Mouse (Mus musculus): ENCODE data around the gene Hcn2. TPM values are rescaled to one million over a fixed set of nuclear protein-coding genes. Genes with fewer than 3 reads are reported as not detected.

Gene Hcn2
- total RNA-seq, 2 experiments from 2014 or later, result not detected

DNA sequence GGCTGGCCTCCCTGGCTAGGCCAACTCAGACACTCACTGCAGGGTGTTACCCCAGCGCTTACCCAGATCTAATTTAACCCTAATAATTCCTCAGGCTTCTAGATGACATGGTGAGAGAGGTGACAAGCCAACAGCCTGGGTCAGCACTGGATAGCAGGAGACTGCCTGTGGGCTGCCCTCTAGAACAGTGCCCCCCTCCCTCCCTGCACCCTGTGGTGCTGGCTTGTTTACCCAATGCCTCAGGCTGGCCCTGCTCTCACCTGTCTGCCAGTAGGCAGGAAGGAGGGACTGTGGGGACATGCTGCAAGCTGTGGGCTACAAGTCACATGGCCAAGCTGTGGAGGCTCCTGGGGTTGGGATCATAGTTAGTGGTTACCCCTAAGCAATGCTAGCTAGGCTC, 9.3 kb upstream of the Hcn2 start:
- ATAC-seq (replicated peaks; ENCODE audit: poor library complexity), result no peak

DNA sequence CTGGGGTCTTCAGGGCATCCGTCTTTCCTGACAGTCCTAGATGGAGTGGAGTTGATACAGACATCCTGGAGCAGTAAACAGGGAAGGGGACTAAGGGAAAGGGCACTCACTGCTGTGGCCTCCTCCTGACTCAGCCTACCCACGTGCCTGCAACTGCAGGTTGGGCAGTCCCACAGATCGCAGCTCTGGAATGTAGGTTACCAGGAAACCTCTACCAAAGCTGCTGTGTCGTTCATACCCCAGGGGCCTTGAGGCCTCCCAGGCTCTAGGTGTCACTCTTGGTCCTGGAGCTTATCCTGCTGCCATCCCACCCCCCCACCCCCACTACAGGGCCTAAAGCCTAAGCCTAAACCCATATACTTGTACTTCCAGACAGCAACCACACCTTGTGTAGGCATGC, 8.7 kb upstream of the Hcn2 start:
- ATAC-seq (replicated peaks; ENCODE audit: poor library complexity), result no peak

DNA sequence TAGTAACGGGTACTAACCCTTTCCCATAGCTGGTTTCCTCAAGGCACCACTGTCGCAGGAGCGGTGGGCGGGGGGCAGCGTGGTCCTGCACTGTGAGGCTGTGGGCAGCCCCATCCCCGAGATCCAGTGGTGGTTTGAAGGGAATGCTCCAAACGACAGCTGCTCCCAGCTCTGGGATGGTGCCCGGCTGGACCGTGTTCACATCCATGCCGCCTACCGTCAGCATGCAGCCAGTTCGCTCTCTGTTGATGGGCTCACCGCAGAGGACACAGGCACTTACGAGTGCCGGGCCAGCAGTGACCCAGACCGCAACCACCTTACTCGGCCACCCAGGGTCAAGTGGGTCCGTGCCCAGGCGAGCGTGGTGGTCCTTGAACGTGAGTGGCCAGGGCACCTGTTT, 7.8 kb upstream of the Hcn2 start:
- ATAC-seq (replicated peaks; ENCODE audit: poor library complexity), result no peak

DNA sequence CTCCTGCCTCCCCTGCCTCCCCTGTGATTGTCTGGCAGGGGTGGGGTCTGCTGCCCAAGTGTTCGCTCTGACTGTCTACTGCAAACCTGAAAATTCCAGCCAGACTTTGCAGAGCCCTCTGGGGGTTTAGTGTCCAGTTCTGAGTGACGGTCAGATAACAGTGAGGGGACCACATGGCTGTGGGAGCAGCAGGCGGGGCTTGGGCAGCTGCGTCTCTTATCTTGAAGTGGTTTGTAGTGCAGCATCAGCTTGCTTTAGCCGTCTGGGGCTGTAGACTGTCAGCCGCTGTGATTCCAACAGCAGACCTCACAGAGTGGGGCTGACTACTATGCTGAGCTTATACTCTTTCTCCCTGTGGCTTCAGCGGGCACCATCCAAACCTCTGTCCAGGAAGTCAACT, 7.1 kb upstream of the Hcn2 start:
- no peak for ATAC-seq (replicated peaks; ENCODE audit: poor library complexity)

DNA sequence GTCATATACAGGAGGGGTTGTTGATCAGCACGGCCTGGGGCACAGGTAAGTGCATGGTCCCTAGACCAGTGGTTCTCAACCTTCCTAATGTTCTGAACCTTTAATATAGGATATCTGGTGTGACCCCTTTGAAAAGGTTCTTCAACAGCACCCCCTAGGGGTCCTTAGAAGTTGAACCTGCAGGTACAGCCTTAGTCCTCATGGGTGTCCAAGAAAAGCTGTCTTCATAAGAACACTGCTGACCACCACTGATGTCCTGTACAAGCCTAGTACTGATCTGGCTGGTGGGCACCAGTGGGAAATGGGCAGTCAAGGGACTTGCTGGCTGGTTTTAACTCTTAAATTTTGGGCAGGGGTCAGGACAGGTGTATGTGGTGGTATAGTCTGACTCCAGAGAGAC, 4.4 kb upstream of the Hcn2 start:
- peak; percentile 27; the same call in 1 of the 2 replicates for ATAC-seq (replicated peaks; ENCODE audit: poor library complexity)

DNA sequence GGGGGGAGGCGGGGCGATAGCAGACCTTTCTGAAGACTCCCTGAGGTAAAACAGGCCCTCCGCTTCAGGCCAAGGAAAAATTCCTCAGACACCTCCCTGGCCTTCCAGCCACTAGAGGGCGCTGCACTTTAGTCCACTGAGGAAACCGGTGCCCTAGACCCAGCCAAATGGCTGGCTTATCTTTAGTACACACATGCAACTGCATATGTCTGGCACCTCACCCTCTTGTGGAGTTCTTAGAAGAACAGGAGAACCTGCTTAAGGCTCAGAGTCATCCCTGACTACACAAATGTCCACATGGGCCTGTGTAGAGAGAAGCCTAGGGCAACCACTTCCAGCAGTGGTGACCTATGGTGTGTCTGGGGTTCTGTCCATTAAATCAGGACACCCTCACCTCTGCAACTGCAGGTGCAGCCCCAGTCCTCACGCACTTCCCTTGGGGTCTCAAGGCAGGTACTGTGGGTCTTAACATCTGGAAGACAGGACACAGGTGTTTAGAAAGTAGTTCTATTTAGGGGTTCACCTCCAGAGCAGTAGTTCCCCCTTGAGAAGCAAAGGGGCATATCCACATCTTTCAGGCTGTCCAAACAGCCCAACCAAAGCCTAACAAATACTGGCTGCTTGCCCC, 3.8 kb upstream of the Hcn2 start:
- ATAC-seq (replicated peaks; ENCODE audit: poor library complexity), result peak; percentile 83

DNA sequence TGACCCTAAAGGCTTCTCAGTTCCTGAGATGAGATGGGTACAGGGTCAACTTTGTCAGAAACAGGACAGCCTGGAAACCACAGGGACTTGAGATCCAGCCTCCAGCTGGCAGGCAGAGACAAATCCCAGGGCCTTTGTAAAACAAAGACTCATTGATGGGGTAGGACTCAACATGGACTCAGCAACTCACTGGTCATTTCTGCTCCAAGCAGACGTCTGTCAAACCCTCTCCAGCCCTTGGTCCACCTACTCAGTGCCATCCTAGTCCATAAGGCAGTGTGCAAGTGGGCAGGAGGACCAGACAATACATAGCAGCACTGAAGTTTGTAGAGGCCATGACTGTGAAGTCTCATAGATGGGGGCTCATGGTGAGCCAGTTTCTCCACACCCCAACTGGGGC, 3.3 kb upstream of the Hcn2 start:
- no peak for ATAC-seq (replicated peaks; ENCODE audit: poor library complexity)

DNA sequence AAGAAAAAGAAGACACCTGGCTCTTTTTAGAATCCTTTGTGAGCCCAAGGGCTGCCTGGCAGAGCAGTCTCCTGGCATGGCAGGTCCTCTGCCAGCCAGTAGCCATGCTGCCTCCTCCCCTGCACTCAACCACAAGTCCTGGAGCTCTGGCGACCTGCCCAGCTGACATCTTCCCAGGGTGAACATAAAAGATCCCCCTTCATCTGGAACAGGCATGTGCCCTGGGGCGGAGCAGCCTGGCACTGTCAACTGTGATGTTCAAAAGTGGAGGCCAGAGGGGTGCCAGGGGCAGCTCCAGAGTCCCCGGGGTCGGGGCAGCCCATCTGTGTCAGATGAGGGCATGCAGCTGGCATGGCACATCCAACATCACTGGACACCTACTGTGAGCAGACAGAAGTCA, 1.4 kb upstream of the Hcn2 start:
- no peak for ATAC-seq (replicated peaks; ENCODE audit: poor library complexity)

DNA sequence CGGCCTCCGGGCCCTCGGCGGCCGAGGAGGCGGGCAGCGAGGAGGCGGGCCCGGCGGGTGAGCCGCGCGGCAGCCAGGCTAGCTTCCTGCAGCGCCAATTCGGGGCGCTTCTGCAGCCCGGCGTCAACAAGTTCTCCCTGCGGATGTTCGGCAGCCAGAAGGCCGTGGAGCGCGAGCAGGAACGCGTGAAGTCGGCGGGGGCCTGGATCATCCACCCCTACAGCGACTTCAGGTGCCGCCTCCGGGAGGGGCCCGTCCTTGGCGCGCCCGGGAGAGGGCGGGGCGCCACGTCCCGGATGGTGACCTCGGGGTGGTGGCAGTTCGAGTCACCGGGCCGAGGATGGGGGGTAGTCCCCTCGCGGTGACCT, 538 bp downstream of the Hcn2 start:
- no peak for ATAC-seq (replicated peaks; ENCODE audit: poor library complexity)

DNA sequence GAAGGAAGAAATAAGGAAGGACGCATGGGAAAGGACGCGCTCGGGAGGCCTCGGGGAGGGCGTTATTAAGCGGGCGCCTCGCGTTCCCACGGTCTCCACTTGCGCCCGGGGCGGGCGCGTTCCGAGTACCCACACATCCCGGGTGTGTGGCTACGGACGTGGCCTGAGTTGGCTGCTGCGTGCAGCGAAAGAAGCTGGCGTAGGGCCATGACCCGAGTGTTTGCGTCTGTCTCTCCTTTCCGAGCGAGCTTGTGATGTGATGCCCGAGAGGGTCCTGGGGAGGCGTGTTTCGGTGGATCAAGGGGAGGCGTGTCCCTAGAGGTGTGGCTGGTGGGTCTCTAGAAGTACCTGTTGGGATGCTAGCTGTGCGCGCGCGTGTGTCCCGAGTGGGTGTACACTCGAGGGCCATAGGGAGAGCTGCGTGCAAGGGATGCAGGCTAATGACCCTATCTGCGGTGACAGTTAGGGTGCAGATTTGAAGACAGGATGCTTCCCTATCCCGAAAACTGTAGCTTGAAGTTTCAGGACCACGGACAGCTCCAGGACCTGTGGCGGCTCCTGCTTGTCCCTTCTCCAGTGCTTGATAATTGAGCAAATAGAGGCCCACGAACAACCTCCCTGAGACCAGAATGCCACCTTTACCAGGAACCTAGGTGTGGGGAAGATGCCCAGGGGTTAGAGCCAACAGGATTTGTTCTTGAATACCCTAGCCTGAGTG, 1.4 kb downstream of the Hcn2 start:
- peak; percentile 72 for ATAC-seq (replicated peaks; ENCODE audit: poor library complexity)

DNA sequence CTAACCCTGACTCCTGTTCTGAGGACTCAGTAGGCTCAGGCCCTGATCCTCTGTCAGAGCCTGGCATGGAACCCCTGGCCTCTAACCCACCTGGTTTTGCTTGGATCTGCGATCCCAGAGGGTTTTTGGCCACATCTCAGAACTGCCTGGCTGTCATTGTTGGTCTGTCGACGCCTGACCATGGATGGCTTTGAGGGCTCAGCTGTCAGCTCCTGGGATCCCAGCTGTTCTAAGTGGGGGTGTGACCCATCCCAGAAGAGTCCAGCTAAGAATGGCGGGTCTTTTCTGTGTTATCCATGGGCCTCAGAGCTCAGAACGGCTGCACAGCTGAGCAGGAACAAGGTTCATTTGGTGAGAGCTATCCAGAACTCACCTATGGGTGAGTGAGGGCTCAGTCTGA, 4.7 kb downstream of the Hcn2 start:
- ATAC-seq (replicated peaks; ENCODE audit: poor library complexity), result no peak

DNA sequence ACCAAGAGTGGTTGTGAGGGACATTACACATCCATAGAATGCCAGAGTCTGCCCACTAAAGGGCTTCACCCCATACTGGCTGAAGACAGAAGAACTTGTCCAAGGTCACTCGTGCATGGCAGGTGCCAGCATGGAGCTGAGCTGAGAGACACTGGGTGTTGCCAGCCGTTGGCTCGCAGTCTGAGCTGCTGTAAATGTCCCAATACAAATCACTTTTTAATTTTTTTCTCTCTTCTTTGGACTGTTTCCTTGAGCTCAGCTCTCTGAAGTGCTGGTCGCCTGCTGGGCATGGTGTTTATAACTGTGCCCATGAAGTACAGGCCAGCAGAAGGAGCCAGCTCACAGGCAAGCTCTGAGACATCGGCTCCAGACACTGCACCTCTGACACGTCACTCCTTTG, 6.6 kb downstream of the Hcn2 start:
- no peak for ATAC-seq (replicated peaks; ENCODE audit: poor library complexity)

DNA sequence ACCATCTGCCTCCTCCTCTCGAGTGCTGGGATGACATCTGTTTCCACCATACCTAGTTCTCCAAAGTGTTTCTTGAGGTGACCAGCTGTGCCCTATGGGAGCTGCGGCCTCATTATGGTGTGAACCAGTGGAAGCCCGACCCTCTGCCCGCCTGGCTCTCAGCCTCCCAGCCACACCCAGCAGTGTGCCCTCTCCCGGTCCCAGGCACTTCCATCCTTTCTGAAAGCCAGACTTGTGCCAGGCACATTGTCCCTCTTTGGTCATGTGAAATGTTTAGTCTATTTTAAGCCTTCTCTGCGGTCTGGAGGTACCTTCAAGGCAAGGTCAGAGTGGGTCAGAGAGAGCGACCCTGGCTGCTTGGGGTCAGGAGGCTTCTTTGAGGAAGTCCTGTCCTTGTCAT, 7.3 kb downstream of the Hcn2 start:
- ATAC-seq (replicated peaks; ENCODE audit: poor library complexity), result no peak

DNA sequence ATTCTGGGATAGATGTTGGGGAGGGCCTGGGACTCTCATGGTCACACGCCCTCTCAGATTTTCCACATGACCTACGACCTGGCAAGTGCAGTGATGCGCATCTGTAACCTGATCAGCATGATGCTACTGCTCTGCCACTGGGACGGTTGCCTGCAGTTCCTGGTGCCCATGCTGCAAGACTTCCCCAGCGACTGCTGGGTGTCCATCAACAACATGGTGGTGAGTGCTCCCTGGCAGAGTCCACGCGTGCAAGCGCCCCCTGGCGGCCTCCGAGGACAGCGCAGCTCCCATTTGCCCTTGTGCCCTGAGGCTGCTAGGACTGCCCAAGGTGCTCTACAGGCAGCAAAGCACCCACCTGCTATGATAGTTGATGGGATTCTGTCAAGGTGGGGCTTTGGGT, 9.7 kb downstream of the Hcn2 start:
- peak; percentile 88 for ATAC-seq (replicated peaks; ENCODE audit: poor library complexity)

DNA sequence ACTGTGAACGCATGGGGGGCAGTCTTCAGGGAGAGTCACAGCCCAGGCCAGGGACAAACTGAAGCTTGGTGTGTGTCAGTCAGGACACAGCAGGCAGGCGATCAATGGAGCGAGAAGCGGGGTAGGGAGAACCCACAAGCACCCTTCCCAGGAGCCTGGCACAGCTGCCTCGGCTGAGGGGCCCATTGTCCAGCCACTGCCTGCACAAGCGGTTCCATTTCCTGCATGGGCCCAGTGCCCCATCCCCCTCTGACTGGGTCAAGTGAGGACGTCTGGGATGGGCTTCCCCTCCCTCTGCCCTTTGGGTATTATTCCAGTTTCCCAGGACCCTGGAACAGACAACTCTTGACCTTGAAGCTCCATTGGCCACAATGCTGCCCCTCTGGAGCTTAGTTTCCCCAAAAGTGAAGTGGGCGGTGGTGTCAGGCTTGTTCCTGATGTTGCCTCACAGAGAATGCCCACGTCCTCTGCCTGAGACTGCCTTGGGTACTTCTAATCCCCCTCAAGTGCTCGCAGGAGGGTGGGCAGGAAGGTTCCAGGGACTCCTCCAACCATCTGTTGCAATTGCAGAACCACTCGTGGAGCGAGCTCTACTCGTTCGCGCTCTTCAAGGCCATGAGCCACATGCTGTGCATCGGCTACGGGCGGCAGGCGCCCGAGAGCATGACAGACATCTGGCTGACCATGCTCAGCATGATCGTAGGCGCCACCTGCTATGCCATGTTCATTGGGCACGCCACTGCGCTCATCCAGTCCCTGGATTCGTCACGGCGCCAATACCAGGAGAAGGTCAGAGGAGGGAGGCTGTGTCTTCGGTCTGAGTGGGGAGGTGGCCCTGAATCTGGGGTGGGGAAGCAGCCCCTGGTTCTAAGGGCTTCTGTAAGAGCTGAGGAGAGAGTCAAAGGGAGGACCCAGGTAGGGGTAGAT, 12.2 kb downstream of the Hcn2 start:
- ATAC-seq (replicated peaks; ENCODE audit: poor library complexity), result no peak

DNA sequence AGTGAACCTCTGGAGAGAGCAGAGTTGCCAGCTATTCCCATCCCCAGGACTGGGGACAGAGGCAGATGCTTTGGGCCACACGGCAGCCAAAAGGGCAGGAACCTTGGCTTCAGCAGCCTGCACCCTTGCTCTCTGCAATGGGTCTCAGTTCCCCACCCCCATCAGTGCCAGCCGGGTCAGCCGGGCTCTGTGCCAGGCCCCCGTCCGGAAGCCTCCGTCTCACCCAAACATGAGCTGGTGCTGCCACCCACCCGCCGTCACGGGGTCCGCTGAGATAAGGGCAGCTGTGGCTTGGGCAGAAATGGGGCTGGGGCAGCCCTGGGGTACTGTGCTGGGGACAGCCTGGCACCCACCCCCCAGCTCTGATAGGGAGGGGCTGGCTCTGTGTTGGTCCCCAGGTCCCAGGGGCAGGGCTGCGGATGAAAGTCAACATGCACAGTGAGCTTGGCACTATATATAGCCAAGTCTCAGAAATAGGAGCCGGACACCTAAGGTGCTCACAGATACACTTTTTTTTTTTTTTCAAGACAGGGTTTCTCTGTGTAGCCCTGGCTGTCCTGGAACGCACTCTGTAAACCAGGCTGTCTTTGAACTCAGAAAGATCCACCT, 13.0 kb downstream of the Hcn2 start:
- peak; percentile 2; the same call in 1 of the 2 replicates for ATAC-seq (replicated peaks; ENCODE audit: poor library complexity)

DNA sequence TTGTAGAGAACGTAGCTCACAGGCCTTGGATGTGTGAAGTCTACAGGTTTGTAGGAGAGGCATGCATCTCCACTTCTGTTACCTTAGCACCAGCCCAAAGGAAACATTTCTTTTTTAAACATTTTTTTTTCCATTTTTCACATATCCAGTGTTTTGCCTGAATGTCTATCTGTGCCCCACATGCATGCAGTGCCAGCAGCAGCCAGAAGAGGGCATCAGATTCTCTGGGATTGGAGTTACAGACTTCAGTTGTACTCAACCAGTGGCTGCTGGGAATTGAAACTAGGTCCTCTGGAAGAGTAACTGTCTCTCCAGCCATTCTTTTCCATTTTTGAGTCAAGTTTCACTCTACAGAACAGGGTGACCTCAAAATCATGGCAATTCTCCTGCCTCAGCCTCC, 16.1 kb downstream of the Hcn2 start:
- ATAC-seq (replicated peaks; ENCODE audit: poor library complexity), result peak; percentile 49

DNA sequence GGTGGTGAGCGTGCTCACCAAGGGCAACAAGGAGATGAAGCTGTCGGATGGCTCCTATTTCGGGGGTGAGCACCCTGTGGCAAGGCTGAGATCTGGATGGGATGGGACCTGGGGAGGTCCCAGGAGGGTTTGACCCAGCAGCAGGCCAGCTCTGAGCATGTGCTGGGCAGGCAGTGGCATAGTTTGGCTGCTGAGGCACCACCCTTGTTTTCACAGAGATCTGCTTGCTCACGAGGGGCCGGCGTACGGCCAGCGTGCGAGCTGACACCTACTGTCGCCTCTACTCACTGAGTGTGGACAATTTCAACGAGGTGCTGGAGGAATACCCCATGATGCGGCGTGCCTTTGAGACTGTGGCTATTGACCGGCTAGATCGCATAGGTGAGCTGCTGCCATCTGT, 17.4 kb downstream of the Hcn2 start:
- no peak for ATAC-seq (replicated peaks; ENCODE audit: poor library complexity)

DNA sequence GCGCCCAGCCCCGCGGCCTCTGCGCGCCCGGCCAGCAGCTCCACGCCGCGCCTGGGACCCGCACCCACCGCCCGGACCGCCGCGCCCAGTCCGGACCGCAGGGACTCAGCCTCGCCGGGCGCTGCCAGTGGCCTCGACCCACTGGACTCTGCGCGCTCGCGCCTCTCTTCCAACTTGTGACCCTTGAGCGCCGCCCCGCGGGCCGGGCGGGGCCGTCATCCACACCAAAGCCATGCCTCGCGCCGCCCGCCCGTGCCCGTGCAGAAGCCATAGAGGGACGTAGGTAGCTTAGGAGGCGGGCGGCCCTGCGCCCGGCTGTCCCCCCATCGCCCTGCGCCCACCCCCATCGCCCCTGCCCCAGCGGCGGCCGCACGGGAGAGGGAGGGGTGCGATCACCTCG, 18.9 kb downstream of the Hcn2 start:
- ATAC-seq (replicated peaks; ENCODE audit: poor library complexity), result no peak

DNA sequence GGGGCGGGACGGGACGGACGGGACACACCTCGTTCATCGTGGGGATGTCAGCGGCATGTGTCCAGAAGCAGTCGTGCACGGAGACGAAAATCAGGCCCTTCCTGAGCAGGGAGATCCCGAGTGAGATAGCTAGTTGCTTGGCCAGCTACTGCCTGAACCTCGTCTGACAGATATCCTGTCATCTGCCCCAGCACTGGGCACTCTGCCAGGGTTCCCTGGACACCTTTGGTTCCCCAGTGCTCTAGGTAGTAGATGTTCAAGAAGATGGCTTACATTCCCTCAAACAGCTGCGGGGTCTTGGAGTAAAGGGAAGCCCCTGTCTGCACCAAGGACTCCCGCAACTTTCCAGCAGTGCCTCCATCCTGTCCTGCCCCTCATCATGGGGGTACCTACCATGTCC, 20.3 kb downstream of the Hcn2 start:
- ATAC-seq (replicated peaks; ENCODE audit: poor library complexity), result no peak

DNA sequence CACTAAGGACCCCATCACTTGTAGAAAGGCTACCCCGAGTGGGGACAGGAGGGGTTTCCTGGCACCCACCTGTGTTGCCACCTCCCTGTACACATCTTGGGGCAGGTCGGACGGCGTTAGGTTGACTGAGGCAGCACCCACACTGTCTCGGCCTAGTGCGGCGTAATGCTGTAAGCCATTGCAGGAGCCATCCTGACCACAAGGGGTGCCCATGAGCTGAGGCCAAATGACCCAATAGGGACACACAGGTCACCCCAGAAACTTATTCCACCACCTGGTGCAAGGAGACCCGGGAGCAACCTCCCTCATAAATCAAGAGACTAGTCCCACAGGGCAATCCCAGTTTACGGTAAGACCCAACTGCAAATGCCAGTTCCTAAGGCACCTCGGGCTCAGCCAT, 21.8 kb downstream of the Hcn2 start:
- ATAC-seq (replicated peaks; ENCODE audit: poor library complexity), result peak; percentile 75
